Mouse (Mus musculus) MEL (cell line): Measurements from ENCODE around the gene Cpd. TPM values are rescaled to one million over a fixed set of nuclear protein-coding genes. Genes with fewer than 3 reads are reported as not detected.

Source experiments
- DNase-seq: peaks from one replicate; pipeline ENCODE4 v3.0.0; 2011; ENCODE audit warnings: low read depth, low spot score
- H3K27ac ChIP-seq: 2 replicates; pipeline ENCODE4 v1.5.1; 2012; ENCODE audit warnings: low read depth, mild to moderate bottlenecking, control low read depth, low read length, moderate library complexity; ENCODE audit not compliant: control insufficient read depth
- H3K27me3 ChIP-seq, 2 experiments: fragments of 150-350 bp in 1 of 2; sonication (generic) in 1 of 2; 2 replicates each; pipeline ENCODE4 v1.6.1; 2012; ENCODE audit warnings: low read length in 2 of 2, mild to moderate bottlenecking in 2 of 2, improper control_type of control experiment in 1 of 2, moderate library complexity in 1 of 2; ENCODE audit not compliant: insufficient read depth in 2 of 2, control insufficient read depth in 1 of 2
- H3K36me3 ChIP-seq, 2 experiments: 2 replicates each; pipeline ENCODE4 v1.6.1; 2012 to 2014; ENCODE audit warnings: low read length in 2 of 2, improper control_type of control experiment in 1 of 2, inconsistent platforms in 1 of 2, mild to moderate bottlenecking in 1 of 2; ENCODE audit not compliant: insufficient read depth in 2 of 2, control insufficient read depth in 1 of 2
- H3K4me1 ChIP-seq, 2 experiments: fragments of 150-350 bp in 1 of 2; sonication (generic) in 1 of 2; 2 replicates each; pipeline ENCODE4 v1.6.1; 2012; ENCODE audit warnings: low read length in 2 of 2, improper control_type of control experiment in 1 of 2, mild to moderate bottlenecking in 1 of 2; ENCODE audit not compliant: insufficient read depth in 2 of 2, control insufficient read depth in 1 of 2
- H3K4me3 ChIP-seq, 2 experiments: fragments of 150-350 bp in 1 of 2; sonication (generic) in 1 of 2; 2 replicates each; pipeline ENCODE4 v1.5.1; 2012; ENCODE audit warnings: low read depth in 2 of 2, low read length in 2 of 2, mild to moderate bottlenecking in 2 of 2, moderate library complexity in 2 of 2, control low read depth in 1 of 2, improper control_type of control experiment in 1 of 2; ENCODE audit not compliant: control insufficient read depth in 1 of 2, insufficient read depth in 1 of 2
- H3K79me2 ChIP-seq: 2 replicates; pipeline ENCODE4 v1.6.1; 2012; ENCODE audit warnings: mild to moderate bottlenecking, low read length, moderate library complexity; ENCODE audit not compliant: control insufficient read depth, poor library complexity, insufficient read depth
- H3K9ac ChIP-seq: 2 replicates; pipeline ENCODE4 v1.6.1; 2012; ENCODE audit warnings: low read depth, mild to moderate bottlenecking, control low read depth, low read length, moderate library complexity; ENCODE audit not compliant: control insufficient read depth, poor library complexity, severe bottlenecking
- H3K9me3 ChIP-seq: fragments of 150-350 bp; sonication (generic); replicated peaks from 2 replicates; pipeline ENCODE4 v1.6.1; 2012; ENCODE audit warnings: mild to moderate bottlenecking, low read length, improper control_type of control experiment, moderate library complexity; ENCODE audit not compliant: insufficient read depth
- CHD2 ChIP-seq: IDR thresholded peaks from 2 replicates; pipeline ENCODE4 v1.6.1; 2011; ENCODE audit warnings: low read length, improper control_type of control experiment
- E2F4 ChIP-seq: IDR thresholded peaks from 2 replicates; pipeline ENCODE4 v1.6.1; 2011; ENCODE audit warnings: low read depth, low read length, improper control_type of control experiment, borderline replicate concordance
- ELF1 ChIP-seq: IDR thresholded peaks from 2 replicates; pipeline ENCODE4 v1.6.1; 2014; ENCODE audit warnings: low read depth, mild to moderate bottlenecking, inconsistent platforms, low read length, improper control_type of control experiment, moderate library complexity
- EP300 ChIP-seq, 2 experiments: IDR thresholded peaks; 2 replicates each; pipeline ENCODE4 v1.6.1; 2011; ENCODE audit warnings: improper control_type of control experiment in 2 of 2, low read length in 2 of 2, low read depth in 1 of 2, mild to moderate bottlenecking in 1 of 2
- GABPA ChIP-seq: IDR thresholded peaks from 2 replicates; pipeline ENCODE4 v1.6.1; 2012; ENCODE audit warnings: low read depth, mild to moderate bottlenecking, inconsistent platforms, low read length, improper control_type of control experiment, moderate library complexity
- GATA1 ChIP-seq: IDR thresholded peaks from 2 replicates; pipeline ENCODE4 v1.6.1; 2011; ENCODE audit warnings: low read depth, low read length, improper control_type of control experiment
- HCFC1 ChIP-seq: IDR thresholded peaks from 2 replicates; pipeline ENCODE4 v1.6.1; 2012; ENCODE audit warnings: low read depth, mild to moderate bottlenecking, inconsistent platforms, low read length, improper control_type of control experiment, moderate library complexity
- JUND ChIP-seq: IDR thresholded peaks from 2 replicates; pipeline ENCODE4 v1.6.1; 2011; ENCODE audit warnings: low read depth, mild to moderate bottlenecking, improper control_type of control experiment, low read length
- KAT2A ChIP-seq: conservative IDR thresholded peaks from 2 replicates; pipeline ENCODE4 v1.6.1; 2012; ENCODE audit warnings: low read depth, low read length, improper control_type of control experiment, inconsistent platforms
- MAX ChIP-seq: IDR thresholded peaks from 2 replicates; pipeline ENCODE4 v1.6.1; 2011; ENCODE audit warnings: low read length, improper control_type of control experiment
- MXI1 ChIP-seq: IDR thresholded peaks from 2 replicates; pipeline ENCODE4 v1.6.1; 2011; ENCODE audit warnings: mild to moderate bottlenecking, low read depth, low read length, improper control_type of control experiment
- MYB ChIP-seq: IDR thresholded peaks from 2 replicates; pipeline ENCODE4 v1.6.1; 2011; ENCODE audit warnings: mild to moderate bottlenecking, low read depth, low read length, improper control_type of control experiment
- MYC ChIP-seq: IDR thresholded peaks from 2 replicates; pipeline ENCODE4 v1.6.1; 2011; ENCODE audit warnings: low read depth, mild to moderate bottlenecking, low read length, improper control_type of control experiment, moderate library complexity
- POLR2A ChIP-seq, 2 experiments: IDR thresholded peaks; 2 replicates each; pipeline ENCODE4 v1.6.1; 2011 to 2012; ENCODE audit warnings: low read length in 2 of 2, mild to moderate bottlenecking in 2 of 2, control low read depth in 1 of 2, improper control_type of control experiment in 1 of 2, low read depth in 1 of 2, moderate library complexity in 1 of 2; ENCODE audit not compliant: control insufficient read depth in 1 of 2, insufficient read depth in 1 of 2, poor library complexity in 1 of 2
- POLR2AphosphoS5 ChIP-seq: IDR thresholded peaks from 2 replicates; pipeline ENCODE4 v1.6.1; 2012; ENCODE audit warnings: low read depth, borderline replicate concordance, mild to moderate bottlenecking, inconsistent platforms, low read length, moderate library complexity, mixed read lengths
- RCOR1 ChIP-seq: IDR thresholded peaks from 2 replicates; pipeline ENCODE4 v1.6.1; 2012; ENCODE audit warnings: low read depth, mild to moderate bottlenecking, inconsistent platforms, low read length, improper control_type of control experiment
- SMC3 ChIP-seq: IDR thresholded peaks from 2 replicates; pipeline ENCODE4 v1.6.1; 2011; ENCODE audit warnings: low read depth, low read length, improper control_type of control experiment
- TAL1 ChIP-seq: IDR thresholded peaks from 2 replicates; pipeline ENCODE4 v1.6.1; 2012; ENCODE audit warnings: mild to moderate bottlenecking, inconsistent platforms, low read length, moderate library complexity, mixed read lengths
- TCF12 ChIP-seq: IDR thresholded peaks from 2 replicates; pipeline ENCODE4 v1.6.1; 2014; ENCODE audit warnings: low read depth, mild to moderate bottlenecking, inconsistent platforms, low read length, improper control_type of control experiment, moderate library complexity
- UBTF ChIP-seq: IDR thresholded peaks from 2 replicates; pipeline ENCODE4 v1.6.1; 2012; ENCODE audit warnings: low read depth, mild to moderate bottlenecking, inconsistent platforms, low read length, improper control_type of control experiment, moderate library complexity, borderline replicate concordance; ENCODE audit not compliant: insufficient read depth
- ZC3H11A ChIP-seq: IDR thresholded peaks from 2 replicates; pipeline ENCODE4 v1.6.1; 2012; ENCODE audit warnings: low read depth, mild to moderate bottlenecking, inconsistent platforms, low read length, improper control_type of control experiment
- ZKSCAN1 ChIP-seq: IDR thresholded peaks from 2 replicates; pipeline ENCODE4 v1.6.1; 2012; ENCODE audit warnings: low read depth, mild to moderate bottlenecking, inconsistent platforms, low read length, improper control_type of control experiment, moderate library complexity
- ZNF384 ChIP-seq: IDR thresholded peaks from 2 replicates; pipeline ENCODE4 v1.6.1; 2012; ENCODE audit warnings: low read depth, mild to moderate bottlenecking, inconsistent platforms, low read length, improper control_type of control experiment
- polyA plus RNA-seq, 2 experiments: library from polyadenylated mRNA; stranded (reverse) in 1 of 2; unstranded in 1 of 2; fragments of >175 nt in 1 of 2; fragments of >200 nt in 1 of 2; gene quantifications; 2 replicates each; pipeline versions ENCODE4 v1.2.1 to v1.2.4; 2012; ENCODE audit warnings: low replicate concordance in 2 of 2, low read depth in 1 of 2; ENCODE audit not compliant: insufficient read length in 2 of 2, insufficient read depth in 1 of 2, missing spikeins in 1 of 2
- total RNA-seq: library from RNA; depleted of rRNA; stranded (reverse); fragments of 300-350 nt; gene quantifications from 2 replicates; pipeline ENCODE4 v1.2.3, GENCODE M21; 2012

Gene Cpd
- total and polyA plus RNA-seq, 3 experiments: 7.5 to 14.6 TPM; not detected in 1

- no peak for TF ChIP-seq KAT2A
- no peak for TF ChIP-seq HCFC1
Observed at GRCm38 (mm10) chr11:76884451-76884850, 37.6 kb upstream of the Cpd start (continued).

DNA sequence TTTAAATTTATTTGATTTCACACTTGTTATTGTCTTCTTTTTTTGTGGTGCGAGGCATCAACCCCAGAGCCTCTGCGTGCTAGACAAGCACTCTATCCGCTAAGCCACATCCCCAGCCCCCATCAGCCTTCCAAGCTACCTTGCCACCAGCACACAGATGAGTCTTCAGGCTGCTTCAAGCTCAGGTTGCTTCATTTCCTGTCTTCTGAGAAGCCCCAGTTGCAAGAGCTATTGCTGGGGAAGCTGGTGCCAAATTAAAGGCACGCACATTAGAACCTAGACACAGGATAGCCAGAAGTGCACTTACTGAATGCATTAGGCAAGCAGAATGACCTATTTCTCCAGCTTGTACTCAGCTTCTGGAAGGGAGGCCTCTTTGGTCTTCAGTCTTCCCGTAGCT is 33.0 kb upstream of the Cpd start:
- Histone ChIP-seq H3K4me1 (no peaks in the 10 kb centered on the region), H3K4me3 (no peak overlapping the region), H3K36me3 (no peaks in the 10 kb centered on the region), H3K9me3 (no peaks in the 10 kb centered on the region), H3K79me2 (no peaks in the 10 kb centered on the region), H3K27ac (no peak overlapping the region), H3K27me3 (peaks cover 22 to 27% of the 10 kb centered on the region in 2 experiments), H3K9ac (no peak overlapping the region)
- TF ChIP-seq TAL1: no peak
- no peak for TF ChIP-seq UBTF
- TF ChIP-seq KAT2A: no peak
- TF ChIP-seq JUND: no peak
- TF ChIP-seq POLR2A (IDR thresholded peaks at IDR 0.05; ENCODE audit: control insufficient read depth in 1 of 2, insufficient read depth in 1 of 2, low read depth in 1 of 2, low read length in 2 of 2, poor library complexity in 1 of 2): no peak
- no peak for TF ChIP-seq ZNF384
- no peak for TF ChIP-seq E2F4
- no peak for TF ChIP-seq GATA1
- no peak for TF ChIP-seq MYC
- TF ChIP-seq HCFC1: no peak
- TF ChIP-seq RCOR1: no peak
- no peak for TF ChIP-seq ZKSCAN1
- TF ChIP-seq TCF12: no peak
- no peak for TF ChIP-seq MAX
- TF ChIP-seq SMC3: no peak
- TF ChIP-seq ELF1: no peak
- no peak for DNase-seq

- Histone ChIP-seq H3K36me3 (no peaks in the 10 kb centered on the region), H3K4me3 (no peak overlapping the region), H3K27me3 (peaks cover 28 to 37% of the 10 kb centered on the region in 2 experiments), H3K9me3 (no peaks in the 10 kb centered on the region), H3K79me2 (no peaks in the 10 kb centered on the region), H3K9ac (no peak overlapping the region), H3K27ac (no peak overlapping the region), H3K4me1 (no peaks in the 10 kb centered on the region)
- DNase-seq: no peak
- TF ChIP-seq ELF1 (no peak), ZC3H11A (no peak), MYB (no peak), MXI1 (no peak), MYC (no peak), ZKSCAN1 (no peak), GABPA (no peak), E2F4 (no peak), EP300 (IDR thresholded peaks at IDR 0.05; ENCODE audit: low read depth in 1 of 2, low read length in 2 of 2) (no peak), POLR2AphosphoS5 (no peak), CHD2 (no peak), GATA1 (no peak)
Observed at GRCm38 (mm10) chr11:76874766-76875165, 27.9 kb upstream of the Cpd start.
